Mouse (Mus musculus): ENCODE results near the gene Erh.

The Erh gene

GRCm38 (mm10) chr12:80615371-80616257 lies 28.5 kb downstream of the Erh start:
- no peak for DNase-seq

- no peak for DNase-seq
These were observed 31.9 kb downstream of the Erh start for GRCm38 (mm10) chr12:80612113-80612791.

GRCm38 (mm10) chr12:80609928-80610327 lies 34.2 kb downstream of the Erh start:
- no peak for DNase-seq

- DNase-seq: no peak
These were observed 35.6 kb downstream of the Erh start for GRCm38 (mm10) chr12:80608576-80608975.

- no peak for DNase-seq
These were observed 39.9 kb downstream of the Erh start for GRCm38 (mm10) chr12:80604218-80604617.

GRCm38 (mm10) chr12:80603566-80603965 lies 40.6 kb downstream of the Erh start:
- peak; percentile 87 for DNase-seq

GRCm38 (mm10) chr12:80602432-80602831 lies 41.7 kb downstream of the Erh start:
- no peak for DNase-seq

- DNase-seq: no peak
These were observed 42.4 kb downstream of the Erh start for GRCm38 (mm10) chr12:80601597-80602269.

- peak; percentile 80 for DNase-seq
These were observed 45.4 kb downstream of the Erh start for GRCm38 (mm10) chr12:80598756-80599155.

- no peak for DNase-seq
These were observed 45.9 kb downstream of the Erh start for GRCm38 (mm10) chr12:80598236-80598635.

GRCm38 (mm10) chr12:80595968-80596367 lies 48.2 kb downstream of the Erh start:
- no peak for DNase-seq

- no peak for DNase-seq
These were observed 48.6 kb downstream of the Erh start for GRCm38 (mm10) chr12:80595566-80595965.

GRCm38 (mm10) chr12:80594781-80595180 lies 49.4 kb downstream of the Erh start:
- DNase-seq: no peak

- DNase-seq: peak; percentile 27
These were observed 50.0 kb downstream of the Erh start for GRCm38 (mm10) chr12:80594141-80594540.

- DNase-seq: peak; percentile 63
These were observed 59.2 kb downstream of the Erh start for GRCm38 (mm10) chr12:80584973-80585372.
